Mouse (Mus musculus) liver, embryonic 14.5 days (tissue): Measurements from ENCODE around the gene Stard13.

Experiments used
- CTCF ChIP-seq: IDR thresholded peaks from 2 replicates; pipeline ENCODE4 v1.5.1; 2016; ENCODE audit warnings: antibody characterized with exemption, low read depth, control low read depth
- EP300 ChIP-seq: IDR thresholded peaks from 2 replicates; pipeline ENCODE4 v1.6.1; 2016; ENCODE audit warnings: antibody characterized with exemption, low read depth

- TF ChIP-seq EP300 (no peak), CTCF (no peak)
Observed at GRCm38 (mm10) chr5:151105054-151105971, 128.3 kb downstream of the Stard13 start.
